Mouse (Mus musculus): ENCODE data around the gene Pex1.

DNA sequence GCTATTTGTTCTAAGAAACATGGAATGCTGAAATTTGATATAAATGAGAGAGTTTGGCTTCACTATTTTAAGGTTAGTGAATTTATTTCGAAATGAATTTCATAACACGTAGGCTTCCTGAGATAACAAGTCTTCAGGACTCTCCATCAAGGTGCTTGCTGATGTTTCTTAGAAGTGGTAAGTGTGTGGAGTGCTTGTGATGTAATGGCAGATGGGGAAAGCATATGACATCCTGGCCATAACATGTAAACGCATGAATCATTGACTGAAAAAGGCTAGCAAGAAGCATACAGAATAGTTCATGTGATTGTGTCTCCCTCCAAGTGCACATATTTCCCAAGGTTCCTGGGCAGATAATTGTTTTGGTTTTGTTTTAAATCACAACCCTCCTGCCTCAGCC, 4.9 kb downstream of the Pex1 start:
- TF ChIP-seq CTCF (IDR thresholded peaks at IDR 0.05; ENCODE audit: low read depth) (no peak), EP300 (IDR thresholded peaks at IDR 0.05; ENCODE audit: low read depth) (no peak)
